Mouse (Mus musculus): Measurements from ENCODE around the gene Dbr1.

DNA sequence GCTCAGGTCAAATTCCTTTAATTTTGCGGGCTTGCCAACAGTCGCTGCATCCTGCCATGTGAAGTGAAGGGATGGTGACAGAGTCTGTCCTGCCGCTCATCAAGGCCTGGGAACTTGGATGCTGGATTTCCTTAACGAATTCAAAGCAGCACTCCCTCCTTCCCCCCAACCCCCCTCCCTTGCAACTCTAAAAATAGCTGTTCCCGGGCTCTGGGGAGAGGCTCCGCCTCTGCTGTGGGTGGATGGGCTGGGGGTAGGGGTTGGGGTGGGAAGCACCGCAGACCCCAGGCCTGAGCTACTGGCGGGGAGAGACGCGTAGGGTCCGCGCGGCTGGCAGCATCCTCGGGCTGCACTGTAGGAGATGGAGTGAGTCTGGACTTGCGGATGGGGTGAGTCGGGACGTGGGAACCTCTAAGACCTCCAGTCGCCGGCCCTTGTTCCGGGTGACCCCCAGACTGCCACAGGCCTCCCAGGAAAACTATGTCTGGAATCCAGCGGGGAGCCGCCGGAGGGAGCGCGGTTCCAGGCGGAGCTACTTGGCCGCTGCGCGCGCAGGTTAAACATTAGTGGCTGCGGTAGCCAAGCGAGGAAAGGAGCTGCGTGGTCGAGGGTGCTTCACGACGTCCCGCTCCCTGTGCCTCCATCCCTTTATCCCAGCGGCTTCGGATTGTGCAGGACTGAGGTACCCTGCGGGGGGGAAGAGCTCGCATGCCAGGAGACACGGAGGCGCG lies 53.8 kb downstream of the Dbr1 start, which contains the start of gene Dzip1l:
- no peak for TF ChIP-seq POLR2A (IDR thresholded peaks at IDR 0.05; ENCODE audit: low read depth, low read length)
- no peak for TF ChIP-seq CTCF (IDR thresholded peaks at IDR 0.05; ENCODE audit: extremely low read depth, insufficient read depth, insufficient read length, insufficient replicate concordance)
